Mouse (Mus musculus) testis, adult 2 months (tissue): ENCODE data around the gene Ssh3. TPM values are rescaled to one million over a fixed set of nuclear protein-coding genes. Genes with fewer than 3 reads are reported as not detected.

ENCODE experiments used
- H3K27ac ChIP-seq: fragments of 200-500 bp; 2 replicates; pipeline ENCODE4 v1.5.1; 2012; ENCODE audit warnings: low read depth, low read length; ENCODE audit not compliant: control insufficient read depth, insufficient read depth
- H3K27me3 ChIP-seq: fragments of 200-500 bp; 2 replicates; pipeline ENCODE4 v1.6.1; 2012; ENCODE audit warnings: mild to moderate bottlenecking, low read length, moderate library complexity; ENCODE audit not compliant: control insufficient read depth, insufficient read depth
- H3K36me3 ChIP-seq: fragments of 200-500 bp; 2 replicates; pipeline ENCODE4 v1.6.1; 2012; ENCODE audit warnings: mild to moderate bottlenecking, low read length; ENCODE audit not compliant: control insufficient read depth, insufficient read depth
- H3K4me1 ChIP-seq: fragments of 200-500 bp; 2 replicates; pipeline ENCODE4 v1.6.1; 2012; ENCODE audit warnings: low read length; ENCODE audit not compliant: control insufficient read depth, insufficient read depth
- H3K4me3 ChIP-seq: fragments of 200-500 bp; 2 replicates; pipeline ENCODE4 v1.5.1; 2012; ENCODE audit warnings: low read depth, mild to moderate bottlenecking, low read length, moderate library complexity, mixed read lengths; ENCODE audit not compliant: control insufficient read depth
- CTCF ChIP-seq: fragments of 200-500 bp; IDR thresholded peaks from 2 replicates; pipeline ENCODE4 v1.5.1; 2012; ENCODE audit warnings: low read depth, mild to moderate bottlenecking, inconsistent platforms, low read length, moderate library complexity; ENCODE audit not compliant: control insufficient read depth, insufficient read depth, insufficient replicate concordance
- POLR2A ChIP-seq: fragments of 200-500 bp; IDR thresholded peaks from 2 replicates; pipeline ENCODE4 v1.6.1; 2012; ENCODE audit warnings: low read depth, mild to moderate bottlenecking, inconsistent platforms, low read length, moderate library complexity; ENCODE audit not compliant: control insufficient read depth
- polyA plus RNA-seq: library from polyadenylated mRNA; depleted of rRNA; stranded (reverse); fragments of >200 nt; gene quantifications from 2 replicates; pipeline ENCODE4 v1.2.3, GENCODE M21; 2012

Ssh3 gene
- polyA plus RNA-seq, 1 experiment = 7.1 TPM

DNA sequence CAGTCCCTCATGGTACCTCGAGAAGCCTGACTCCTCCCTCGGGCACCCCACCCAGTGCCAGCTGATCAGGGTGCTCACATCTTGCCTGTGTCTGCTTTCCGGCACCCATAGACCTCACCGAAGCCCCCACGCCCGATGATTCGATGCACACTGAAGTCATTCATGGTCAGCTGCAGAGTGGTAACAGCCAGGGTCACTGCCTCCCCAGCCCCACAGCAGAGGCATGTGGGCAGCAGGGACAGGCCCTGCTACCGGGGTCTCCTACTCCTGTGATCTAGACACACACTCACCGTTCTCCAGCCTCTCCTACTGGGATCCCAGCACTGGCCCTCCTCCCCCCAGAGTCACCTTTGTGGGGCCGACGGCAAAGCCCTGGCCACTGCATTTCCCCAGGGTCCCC lies 22.2 kb upstream of the Ssh3 start:
- H3K36me3 ChIP-seq = no peaks in the 10 kb centered on the region
- no peak overlapping the region for H3K4me3 ChIP-seq
- H3K27me3 ChIP-seq = no peaks in the 10 kb centered on the region
- no peak for TF ChIP-seq CTCF
- no peak for TF ChIP-seq POLR2A
- H3K4me1 ChIP-seq = no peaks in the 10 kb centered on the region
- H3K27ac ChIP-seq = no peak overlapping the region

DNA sequence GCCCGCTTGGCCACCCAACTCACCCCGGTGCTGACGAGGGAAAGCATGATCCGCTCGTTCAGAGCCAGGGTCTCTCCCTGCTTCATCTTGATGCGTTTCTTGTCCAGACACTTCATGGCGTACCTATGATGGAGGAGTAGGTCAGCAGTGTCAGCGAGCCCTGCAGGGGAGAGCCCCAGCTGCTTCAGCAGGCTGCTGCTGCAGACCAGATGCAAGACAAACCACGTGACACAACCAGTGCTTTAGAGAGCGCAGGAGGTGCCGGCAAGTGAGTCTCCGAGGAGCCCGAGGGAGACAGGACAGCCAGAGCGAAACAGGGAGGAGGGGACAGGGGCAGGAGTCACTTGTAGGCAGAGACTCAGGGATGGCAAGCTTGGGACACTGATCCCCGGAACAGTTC lies 21.8 kb upstream of the Ssh3 start:
- no peak overlapping the region for H3K4me3 ChIP-seq
- TF ChIP-seq CTCF (no peak), POLR2A (no peak)
- H3K36me3 ChIP-seq = no peaks in the 10 kb centered on the region

DNA sequence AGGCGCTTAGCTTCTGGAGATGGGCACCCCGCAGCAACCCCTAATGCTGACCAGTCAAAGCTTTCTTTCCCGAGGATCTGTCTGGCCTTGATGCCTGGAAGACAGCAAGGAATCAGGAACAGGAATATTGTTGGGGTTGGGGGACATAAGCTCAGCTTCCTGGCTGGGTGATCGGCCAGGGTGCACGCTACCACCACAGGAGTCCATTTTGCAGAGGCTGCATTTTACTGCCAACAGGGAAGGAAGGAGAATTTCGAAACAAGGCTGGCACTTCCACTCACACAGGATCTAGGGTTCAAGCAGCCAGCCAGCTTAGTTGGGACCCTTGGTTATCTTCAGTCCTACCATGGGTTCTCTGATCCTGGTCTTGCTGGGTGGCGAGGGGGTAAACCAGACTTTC lies 14.7 kb upstream of the Ssh3 start:
- H3K36me3 ChIP-seq = no peaks in the 10 kb centered on the region
- peaks cover 13% of the 10 kb centered on the region for H3K4me1 ChIP-seq
- H3K27ac ChIP-seq = no peak overlapping the region
- H3K4me3 ChIP-seq = peak overlapping the region; percentile 24; the same call in 1 of the 2 replicates
- no peaks in the 10 kb centered on the region for H3K27me3 ChIP-seq
- TF ChIP-seq POLR2A (no peak), CTCF (no peak)

More for the DNA sequence above, 21.8 kb upstream of the Ssh3 start:
- no peaks in the 10 kb centered on the region for H3K27me3 ChIP-seq
- H3K4me1 ChIP-seq = no peaks in the 10 kb centered on the region
- H3K27ac ChIP-seq = no peak overlapping the region

DNA sequence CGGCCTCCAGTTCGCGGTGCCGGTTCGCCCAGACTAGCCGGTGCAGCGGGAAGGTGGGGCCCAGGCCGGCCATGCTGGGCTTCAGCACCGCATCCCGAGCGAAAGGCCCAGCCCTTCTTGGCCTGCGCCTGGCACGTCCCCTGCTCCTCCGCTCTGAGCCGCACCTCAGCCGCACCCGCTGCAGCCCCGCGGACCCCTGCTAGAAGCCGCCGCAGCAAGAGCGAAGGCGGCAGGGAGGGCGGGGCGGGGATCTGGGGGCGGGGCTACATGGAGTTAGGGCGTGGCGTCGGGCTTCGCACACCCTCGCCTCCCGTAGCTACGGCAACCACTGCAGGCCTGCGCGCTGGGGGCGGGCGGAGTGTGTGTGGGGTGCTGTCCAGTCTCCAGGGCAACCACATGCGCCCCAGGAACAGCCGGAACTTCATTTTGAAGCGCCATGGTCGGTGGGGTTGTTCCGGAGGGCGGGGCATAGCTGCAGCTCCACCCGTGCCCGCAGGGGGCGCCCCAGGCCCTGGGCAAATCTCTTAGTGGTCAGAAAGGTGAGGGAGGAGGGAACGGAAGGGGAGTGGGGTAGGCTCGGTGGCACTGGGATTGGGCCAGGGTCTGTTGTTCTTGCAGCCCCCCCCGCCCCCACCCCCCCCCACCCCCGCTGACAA lies 14.0 kb upstream of the Ssh3 start, which contains the start of gene Ankrd13d:
Ankrd13d (minus strand) TSS at position 240 of the 656 bp plus-strand sequence.
- Histone ChIP-seq H3K4me1 (peaks cover 13% of the 10 kb centered on the region), H3K27ac (no peak within 1 kb of the TSS), H3K27me3 (no peaks in the 10 kb centered on the region), H3K36me3 (no peaks in the 10 kb centered on the region), H3K4me3 (peak within 1 kb of the TSS; percentile 88)
- no peak for TF ChIP-seq POLR2A
- TF ChIP-seq CTCF = peak; percentile 78

DNA sequence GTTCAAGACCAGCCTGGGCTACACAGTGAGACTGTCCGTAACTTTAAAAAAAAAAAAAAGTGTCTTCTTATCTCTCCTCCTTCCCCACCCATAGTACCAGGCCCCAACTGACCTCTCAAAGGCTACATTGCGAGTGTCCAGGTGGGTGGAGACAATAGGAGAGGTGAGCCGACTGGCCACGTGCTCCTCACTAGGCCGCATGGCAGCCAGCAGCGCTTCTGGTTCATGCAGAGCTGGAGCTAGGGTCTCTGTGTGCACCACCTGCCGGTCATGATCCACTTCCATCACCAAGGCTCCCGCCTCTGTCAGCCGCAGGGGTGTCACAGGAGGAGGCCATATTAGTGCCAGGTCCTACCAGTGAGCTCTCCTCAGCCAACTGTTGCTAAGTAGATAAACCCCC lies 11.4 kb upstream of the Ssh3 start:
- Histone ChIP-seq H3K36me3 (no peaks in the 10 kb centered on the region), H3K27ac (no peak overlapping the region), H3K4me1 (peaks cover 13% of the 10 kb centered on the region), H3K4me3 (no peak overlapping the region), H3K27me3 (no peaks in the 10 kb centered on the region)
- TF ChIP-seq POLR2A = no peak
- TF ChIP-seq CTCF = no peak

DNA sequence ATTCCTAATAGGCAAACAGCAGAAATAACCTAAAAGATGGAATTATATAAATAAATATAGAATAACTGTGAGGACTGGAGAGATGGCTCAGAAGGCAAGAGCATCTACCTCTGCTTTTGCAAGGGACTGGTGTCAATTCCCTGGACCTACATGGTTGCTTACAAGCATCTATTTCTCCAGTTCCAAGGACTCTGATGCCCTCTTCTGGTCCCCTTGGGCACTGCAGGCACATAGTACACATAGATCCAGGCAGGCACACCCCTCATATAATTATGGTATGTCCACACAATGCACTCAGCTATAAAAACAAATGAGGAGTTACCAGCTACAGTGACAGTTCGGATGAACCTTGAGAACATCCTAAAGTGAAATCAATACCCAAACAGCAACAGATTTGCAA lies 10.5 kb upstream of the Ssh3 start:
- TF ChIP-seq POLR2A (no peak), CTCF (peak; percentile 26; the same call in 1 of the 2 replicates)
- no peak overlapping the region for H3K27ac ChIP-seq
- no peak overlapping the region for H3K4me3 ChIP-seq
- peaks cover 13% of the 10 kb centered on the region for H3K4me1 ChIP-seq
- H3K36me3 ChIP-seq = no peaks in the 10 kb centered on the region
- H3K27me3 ChIP-seq = no peaks in the 10 kb centered on the region

DNA sequence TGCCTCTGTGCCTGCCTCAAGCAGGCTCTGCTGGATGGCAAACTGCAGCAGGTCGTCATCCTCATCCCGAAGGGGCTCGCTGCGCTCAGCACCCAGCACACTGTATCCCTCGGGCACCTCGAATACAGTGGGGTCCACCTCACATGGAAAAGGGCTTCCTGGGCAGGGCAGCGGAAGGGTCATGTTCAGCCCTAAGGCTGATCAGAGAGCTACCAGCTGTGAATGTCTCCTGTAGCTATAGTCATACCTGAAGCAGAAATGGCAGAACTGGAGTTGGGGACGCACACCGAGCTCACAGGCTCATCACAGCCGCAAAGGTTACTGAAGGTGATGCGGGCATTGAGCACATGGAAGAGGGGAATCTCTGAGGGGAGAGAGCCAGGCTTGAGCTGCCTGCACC lies 2.0 kb upstream of the Ssh3 start:
- Histone ChIP-seq H3K4me3 (no peak overlapping the region), H3K27ac (no peak overlapping the region), H3K36me3 (no peaks in the 10 kb centered on the region; the same call in 1 of the 2 replicates), H3K4me1 (peaks cover 17% of the 10 kb centered on the region), H3K27me3 (no peaks in the 10 kb centered on the region)
- TF ChIP-seq CTCF (no peak), POLR2A (no peak)
